Mouse (Mus musculus): Measurements from ENCODE around the gene Zbtb34.

The Zbtb34 gene

DNA sequence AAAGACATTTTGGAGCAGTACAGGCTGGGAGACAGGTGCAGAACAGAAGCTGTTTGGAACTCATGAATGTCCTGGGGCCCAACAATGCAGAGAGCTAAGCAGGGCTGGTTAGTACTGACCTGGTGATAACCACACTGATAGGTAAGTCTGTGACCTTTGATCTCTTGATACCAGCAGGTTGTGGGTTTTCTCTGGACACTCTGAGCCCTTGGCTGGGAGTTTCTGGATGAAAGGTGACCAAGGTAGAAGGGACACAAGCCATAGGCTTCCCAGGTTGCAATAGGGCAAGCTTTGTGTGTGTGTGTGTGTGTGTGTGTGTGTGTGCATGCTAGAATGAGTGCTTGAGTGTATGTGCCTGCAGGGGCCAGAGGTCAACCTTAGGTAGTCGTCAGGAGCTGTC, 15.7 kb upstream of the Zbtb34 start:
- CTCF ChIA-PET, result interaction anchor here (0.6 kb wide), 1 partner anchor 22 kb away, joined by 10 read pairs; the partner anchor contains the start of gene Zbtb43

DNA sequence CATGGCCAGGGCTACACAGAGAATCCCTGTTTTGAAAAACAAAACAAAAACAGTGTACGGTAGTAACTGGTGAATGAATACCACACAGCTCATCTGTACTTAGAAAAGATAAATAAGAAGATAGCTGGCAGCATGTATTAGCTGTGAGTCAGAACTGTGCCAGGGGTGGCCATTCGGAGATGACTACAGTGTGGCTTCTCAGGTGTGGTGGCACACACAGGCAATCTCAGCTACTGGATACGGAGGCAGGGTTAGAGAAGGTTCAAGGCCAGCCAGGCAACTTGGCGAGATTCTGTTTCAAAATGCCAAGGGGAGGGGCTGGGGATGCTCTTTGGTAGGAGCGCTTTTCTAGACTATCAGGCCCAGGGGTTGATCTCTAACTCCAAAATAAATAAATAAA, 14.6 kb upstream of the Zbtb34 start:
- CTCF ChIA-PET, result interaction anchor here (0.6 kb wide), 1 partner anchor 271 kb away, joined by 6 read pairs; no protein-coding TSS in a partner anchor

DNA sequence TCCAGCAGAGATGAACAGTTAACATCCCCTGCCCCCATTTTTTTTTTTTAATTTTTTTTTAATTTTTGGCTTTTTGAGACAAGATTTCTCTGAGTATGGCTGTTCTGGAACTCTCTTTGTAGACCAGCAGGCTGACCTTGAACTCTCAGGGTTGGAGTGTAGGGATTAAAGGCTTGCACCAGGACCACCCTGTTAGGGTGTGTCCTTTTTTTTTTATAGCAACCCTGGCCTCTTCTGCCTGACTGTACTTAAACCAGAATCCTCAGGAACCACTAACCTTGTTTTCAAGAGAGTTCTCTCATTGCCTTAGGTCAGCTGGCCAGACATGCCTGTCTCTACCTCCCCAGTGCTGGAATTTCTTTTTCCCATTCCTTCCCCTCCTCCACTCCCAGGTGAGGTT, 13.7 kb upstream of the Zbtb34 start:
- CTCF ChIA-PET, result no interaction called here

DNA sequence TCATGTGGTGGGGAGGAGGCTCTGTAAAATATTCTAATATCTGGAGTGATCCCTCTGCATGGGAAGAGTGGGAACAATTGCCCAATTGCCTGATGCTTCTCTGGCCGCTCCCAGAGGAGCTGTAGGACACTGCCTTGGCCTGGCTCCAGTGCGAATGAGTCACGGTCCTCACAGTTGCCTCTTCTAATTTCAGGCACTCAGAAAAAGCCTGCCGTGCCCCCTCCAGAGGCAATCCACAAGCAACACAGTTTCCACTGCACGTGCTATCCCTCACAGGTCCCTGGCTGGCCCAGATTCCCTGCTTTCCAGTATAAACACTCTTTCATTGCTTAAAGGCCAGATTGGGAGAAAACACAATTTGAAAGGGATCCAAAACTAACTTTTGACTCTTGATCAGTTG, 13.2 kb upstream of the Zbtb34 start:
- CTCF ChIA-PET, result no interaction called here

DNA sequence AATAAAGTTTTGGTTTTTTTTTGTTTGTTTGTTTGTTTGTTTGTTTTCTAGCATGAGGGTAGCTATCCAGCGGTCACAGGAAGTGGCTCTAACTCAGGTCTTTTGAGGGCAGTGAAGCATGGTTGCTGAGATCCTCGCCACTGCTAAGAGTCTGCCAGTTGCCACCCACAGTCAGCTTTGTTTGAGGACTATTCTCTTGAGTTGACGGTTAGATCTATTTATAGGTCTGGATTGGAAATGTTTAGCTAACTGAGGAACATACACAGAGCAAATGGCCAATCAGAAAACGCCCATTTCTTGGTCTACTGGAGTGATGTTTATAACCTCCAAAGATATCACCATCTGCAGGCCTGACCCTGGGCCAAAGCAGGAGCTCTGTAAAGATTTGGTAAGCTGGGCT, 11.6 kb upstream of the Zbtb34 start:
- CTCF ChIA-PET, result interaction anchor here (0.7 to 1.5 kb wide), 2 partner anchors 9 to 648 kb away, joined by 3 to 6 read pairs; no protein-coding TSS in a partner anchor

DNA sequence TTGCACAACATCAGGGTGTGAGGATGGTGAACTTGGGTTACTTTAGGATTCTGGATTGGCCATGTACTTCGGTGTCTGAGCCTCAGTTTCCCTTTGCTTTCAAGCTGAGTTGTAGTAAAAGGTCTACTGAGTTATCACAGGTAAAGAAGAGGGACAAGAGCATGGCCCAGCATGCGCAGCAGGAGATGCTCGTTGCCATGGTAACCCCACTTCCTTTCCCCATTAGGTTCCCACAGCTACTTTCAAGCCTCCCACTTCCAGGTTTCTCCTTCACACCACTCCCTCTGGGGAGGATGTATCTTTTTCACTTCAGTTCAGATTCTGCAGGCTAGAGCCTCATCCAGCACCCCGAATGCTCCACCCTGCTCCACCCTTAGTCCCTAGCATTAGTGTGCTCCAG, 9.8 kb upstream of the Zbtb34 start:
- CTCF ChIA-PET, result interaction anchor here (0.6 kb wide), 1 partner anchor 37 kb away, joined by 3 read pairs; no protein-coding TSS in a partner anchor

DNA sequence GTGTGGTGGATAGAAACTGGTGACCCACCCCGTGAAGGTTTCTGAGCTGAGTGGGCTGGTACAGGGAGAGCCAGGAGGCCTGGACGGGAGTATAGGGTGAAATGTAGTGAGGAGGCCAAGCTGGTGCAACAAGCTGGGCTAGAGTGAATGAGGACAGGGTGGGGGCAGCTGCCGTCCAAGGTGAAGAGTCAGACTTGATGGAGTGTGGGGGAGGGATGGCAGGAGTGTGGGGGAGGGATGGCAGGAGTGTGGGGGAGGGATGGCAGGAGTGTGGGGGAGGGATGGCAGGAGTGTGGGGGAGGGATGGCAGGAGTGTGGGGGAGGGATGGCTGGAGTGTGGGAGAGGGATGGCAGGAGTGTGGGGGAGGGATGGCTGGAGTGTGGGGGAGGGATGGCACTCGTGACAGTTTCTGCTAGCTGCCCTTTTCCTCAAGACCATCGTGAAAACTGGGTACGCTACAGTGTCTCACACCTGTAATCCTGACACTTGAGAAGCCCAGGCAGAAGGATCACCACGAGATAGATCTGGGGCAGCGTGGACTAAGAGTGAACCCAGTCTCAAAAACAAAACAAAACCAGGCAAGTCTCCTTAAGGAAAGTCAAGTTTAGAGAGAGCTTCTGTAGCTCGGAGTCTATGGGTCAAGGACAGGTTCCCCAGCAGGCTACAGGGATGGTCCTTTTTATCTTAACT, 9.0 kb upstream of the Zbtb34 start:
- CTCF ChIA-PET, result interaction anchor here (0.6 kb wide), 1 partner anchor 38 kb away, joined by 3 read pairs; no protein-coding TSS in a partner anchor

DNA sequence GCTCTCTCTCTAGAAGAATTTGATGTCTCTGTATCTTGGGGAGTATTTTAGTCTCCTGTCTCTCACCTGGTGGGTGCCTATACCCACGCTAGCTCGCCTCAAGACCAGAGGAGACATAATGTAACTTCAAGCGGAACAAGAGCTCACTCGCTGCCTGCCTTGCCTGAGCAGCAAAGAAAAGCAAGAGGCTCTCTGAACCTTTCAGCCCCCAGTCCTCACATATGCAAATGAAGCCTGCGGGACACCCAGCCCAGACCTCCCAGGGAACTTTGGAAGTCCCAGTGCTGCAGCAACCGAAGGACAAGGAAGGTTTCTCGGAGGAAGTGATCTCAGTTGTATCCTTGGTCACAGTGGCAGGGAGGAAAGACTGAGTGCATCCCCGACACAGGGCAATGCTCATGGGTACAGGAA, 8.4 kb upstream of the Zbtb34 start:
- CTCF ChIA-PET, result no interaction called here

DNA sequence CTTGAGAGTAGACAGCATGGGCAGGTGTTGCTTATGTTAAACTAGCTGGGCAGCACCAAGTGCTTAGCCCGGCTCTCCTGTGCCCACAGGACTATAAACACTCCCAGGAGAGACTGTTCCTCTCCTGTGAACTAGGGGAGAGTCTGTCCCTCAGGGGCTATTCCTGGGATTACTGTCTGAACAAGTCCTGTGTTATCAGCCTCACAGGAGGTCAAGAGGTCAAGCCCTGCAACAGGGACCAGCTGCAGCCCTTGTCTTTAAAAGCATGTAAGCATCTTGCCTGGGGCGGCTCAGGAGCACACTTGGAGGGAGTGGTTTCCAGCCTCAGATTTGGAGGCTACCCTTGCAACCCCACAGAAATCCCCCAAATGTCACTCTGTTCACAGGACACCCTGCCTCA, 7.3 kb upstream of the Zbtb34 start:
- CTCF ChIA-PET, result no interaction called here

DNA sequence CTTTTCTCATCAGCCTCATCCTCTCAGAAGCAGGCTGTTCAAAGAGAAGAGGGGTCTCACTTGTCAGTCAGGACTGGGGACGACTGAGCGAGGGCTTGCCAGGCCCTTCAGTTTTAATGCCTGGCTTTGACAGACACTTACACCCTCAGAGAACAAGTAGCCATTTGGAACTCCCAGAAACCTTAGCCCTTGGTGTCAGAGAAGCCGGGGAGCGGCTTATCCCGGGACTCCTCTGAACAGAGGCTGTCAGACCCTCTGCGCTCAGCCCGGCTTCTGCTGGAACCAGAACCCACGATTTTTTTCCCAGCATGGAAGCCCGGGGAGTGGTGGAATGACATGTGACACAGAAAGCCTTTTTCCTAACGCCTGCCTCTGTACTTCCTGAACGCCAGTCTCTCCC, 6.1 kb upstream of the Zbtb34 start:
- CTCF ChIA-PET, result no interaction called here

DNA sequence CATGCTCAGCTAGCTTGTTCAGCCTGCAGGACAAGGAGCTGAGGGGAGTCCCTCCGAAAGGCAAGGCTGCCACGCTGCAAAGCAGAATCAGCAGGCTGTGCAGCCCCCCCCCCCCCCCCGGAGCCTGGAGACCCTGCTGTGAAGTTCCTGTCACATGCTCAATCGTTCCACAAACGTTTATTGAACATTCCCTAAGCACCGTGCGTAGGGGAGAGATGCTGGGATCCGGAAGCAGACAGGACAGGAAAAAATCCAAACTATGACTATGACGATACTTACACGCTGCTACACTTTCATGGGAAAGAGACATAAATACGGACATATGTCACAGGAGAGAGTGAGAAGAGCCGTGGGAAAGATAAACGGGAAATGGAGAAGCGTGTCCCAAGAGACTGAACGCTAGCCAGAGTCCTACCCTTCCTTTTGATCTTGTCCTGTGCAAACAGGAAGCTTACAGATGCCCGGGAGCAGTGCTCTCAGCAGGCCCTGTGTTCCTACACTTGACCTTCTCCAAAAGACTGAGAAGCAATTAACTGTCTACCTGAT, 5.0 kb upstream of the Zbtb34 start:
- CTCF ChIA-PET, result no interaction called here

DNA sequence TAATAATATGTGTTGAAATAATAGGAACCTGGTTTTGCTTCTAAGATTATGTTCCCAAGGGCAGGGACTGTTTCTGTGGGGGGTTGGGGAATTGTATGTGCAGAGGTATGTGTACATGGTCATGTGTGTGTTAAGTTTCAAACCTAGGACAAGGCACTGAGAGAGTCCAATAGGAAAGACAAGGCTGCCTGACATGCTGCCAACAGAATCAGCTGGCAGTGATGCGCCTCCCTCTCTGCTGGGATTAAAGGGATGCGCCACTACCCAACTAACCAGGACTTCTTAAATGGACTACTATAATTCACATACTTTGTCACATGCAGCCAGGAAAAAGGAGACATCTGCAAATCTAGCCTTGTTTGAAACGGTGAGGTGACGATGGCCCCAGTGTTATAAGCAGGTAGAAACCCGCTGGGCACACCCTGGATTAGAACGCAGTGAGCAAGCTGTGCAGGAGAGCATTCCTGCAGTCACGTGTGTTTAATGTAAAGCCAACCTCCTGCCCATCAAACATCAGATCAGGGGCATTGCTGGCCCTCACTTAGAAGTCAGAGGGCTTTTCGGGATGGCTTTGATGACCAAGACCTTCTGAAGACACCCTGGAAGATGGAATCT, 4.0 kb upstream of the Zbtb34 start:
- CTCF ChIA-PET, result no interaction called here

DNA sequence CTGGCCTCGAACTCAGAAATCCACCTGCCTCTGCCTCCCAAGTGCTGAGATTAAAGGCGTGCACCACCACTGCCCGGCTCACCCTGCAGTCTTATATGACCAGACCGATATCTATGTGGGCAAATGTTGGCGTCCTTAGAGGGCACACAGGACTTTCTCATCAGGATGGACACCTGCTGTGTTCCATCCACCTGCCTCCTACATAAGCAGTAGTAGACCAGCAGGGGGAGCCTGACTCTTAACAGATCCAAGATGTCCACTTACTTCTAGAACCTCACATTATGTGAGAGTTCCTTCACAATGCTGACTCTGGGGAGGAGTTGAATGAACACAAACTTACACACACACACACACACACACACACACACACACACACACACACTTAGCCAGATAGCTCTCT, 1.8 kb upstream of the Zbtb34 start:
- CTCF ChIA-PET, result interaction anchor here (0.6 to 0.9 kb wide), 4 partner anchors 9 to 23 kb away, joined by 3 to 4 read pairs (median 3); no protein-coding TSS in a partner anchor

DNA sequence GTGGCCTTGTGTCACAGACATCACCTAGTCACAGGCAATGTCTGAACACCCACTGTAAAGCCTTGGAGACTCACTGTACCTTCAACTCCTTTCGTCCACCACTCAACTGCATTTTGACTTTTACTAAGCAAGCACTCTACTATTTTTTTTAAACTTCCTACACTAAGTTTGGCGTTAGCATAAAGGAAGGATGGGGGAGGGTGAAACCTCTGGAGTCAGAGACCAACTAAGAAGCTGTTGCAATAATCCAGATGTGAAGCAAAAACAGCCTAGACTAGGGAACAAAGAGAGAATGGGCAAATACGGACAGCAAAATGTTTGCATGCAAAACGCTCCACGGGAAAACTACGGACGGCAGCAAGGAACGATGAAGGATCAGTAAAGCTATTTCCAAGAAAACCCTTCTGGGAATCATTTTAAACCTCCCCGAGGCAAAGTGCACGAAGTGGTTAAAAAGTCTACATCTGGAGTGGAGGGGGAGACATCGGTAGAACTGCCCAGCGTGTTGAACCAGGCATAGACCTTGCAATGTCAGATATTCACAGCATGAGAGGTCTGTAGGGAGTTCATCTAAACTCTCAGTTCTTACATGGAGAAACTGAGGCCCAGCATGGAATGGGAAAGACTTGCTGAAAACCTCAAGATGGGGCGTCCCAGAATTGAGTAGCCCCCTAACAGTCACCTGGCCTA, 898 bp downstream of the Zbtb34 start:
- CTCF ChIA-PET, result no interaction called here

DNA sequence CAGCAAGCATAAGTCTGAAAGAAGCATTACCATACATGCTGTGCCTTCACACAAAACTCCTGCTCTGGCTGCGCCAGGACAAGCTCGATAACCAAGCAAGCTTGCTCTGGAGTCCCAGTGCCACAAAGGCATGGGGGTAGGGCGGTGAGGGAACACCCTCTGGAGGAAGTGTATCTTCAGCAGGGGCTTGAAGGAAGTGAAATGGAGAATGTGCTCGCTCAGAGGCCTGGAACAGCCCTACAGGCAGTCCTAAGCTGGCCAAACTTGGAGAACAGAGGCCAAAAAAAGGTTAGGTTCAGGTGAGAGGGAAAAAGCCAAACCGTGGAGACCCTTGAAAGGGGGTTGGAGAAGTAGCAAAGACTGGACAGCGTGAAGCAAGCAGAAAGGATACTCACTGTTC, 1.8 kb downstream of the Zbtb34 start:
- CTCF ChIA-PET, result no interaction called here

DNA sequence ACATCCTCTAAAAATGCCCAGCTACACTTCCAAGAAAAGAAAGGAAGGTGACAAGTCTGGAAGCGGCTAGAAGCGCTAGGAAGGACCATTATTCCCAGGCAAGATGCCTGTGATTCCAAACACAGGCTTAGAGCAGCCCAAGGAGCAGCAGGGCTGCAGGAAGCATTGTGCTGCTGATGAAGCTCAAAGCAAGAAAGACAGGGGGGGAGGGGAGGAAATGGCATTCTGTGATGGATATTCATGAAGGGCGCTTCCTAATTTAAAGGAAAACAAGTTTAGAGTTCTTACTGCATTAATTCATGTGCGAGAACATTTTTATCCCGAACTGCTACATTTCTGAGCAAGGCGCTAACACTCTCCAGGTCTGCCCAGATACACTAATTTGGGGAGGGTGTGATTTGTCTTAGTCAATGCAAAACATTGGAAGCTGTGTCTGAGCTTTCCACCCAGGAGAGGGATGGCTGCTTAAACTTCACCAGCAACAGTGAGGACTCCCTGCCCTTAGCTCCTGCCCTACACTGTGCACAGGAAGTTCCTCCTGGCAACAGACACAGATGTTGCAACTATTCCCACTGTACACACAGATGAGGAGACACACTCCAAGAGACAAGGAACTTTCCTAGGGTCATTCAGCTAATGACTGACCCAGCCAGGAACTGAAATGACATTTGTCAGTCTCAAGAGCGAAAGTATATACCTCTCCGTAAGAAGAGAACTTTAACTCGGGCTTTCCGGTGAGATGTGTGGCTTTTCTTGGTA, 4.3 kb downstream of the Zbtb34 start:
- CTCF ChIA-PET, result no interaction called here

DNA sequence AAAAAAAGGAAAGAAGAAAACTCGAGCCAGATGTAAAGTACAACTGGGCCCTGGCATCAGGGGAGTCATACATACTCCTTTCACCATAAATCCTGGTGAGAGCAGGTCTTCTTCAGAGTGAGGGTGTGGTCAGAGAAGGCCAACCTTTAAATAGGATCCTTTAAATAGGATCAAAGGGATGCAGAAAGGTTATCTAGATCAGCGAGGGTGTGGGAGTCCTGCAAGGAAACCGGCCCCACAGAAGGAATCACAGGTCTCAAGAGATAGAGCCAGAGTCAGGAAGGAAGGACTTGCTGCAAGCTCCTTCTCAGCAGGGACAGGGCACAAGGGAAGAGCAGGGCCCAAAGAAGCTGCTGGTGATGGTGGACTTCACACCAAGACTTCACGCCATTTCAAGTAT, 13.7 kb downstream of the Zbtb34 start:
- CTCF ChIA-PET, result interaction anchor here (0.6 kb wide), 1 partner anchor 848 kb away, joined by 3 read pairs; no protein-coding TSS in a partner anchor

DNA sequence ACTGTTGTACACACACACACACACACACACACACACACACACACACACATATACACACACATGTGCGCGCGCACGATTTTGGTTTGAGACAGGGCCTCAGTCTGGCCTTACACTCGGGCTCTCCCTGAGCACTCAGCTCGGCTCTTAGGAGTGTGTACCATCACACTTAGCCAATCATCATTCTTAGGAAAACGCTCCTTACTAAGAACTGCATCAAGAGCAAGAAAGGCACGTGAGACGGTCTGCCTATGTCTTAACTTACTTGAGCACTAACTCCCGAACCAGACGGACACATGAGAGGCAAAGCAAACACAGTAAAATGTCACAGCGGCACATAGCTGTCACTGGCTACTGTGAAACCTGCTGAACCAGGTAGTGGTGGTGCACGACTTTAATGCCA, 17.1 kb downstream of the Zbtb34 start:
- CTCF ChIA-PET, result no interaction called here

DNA sequence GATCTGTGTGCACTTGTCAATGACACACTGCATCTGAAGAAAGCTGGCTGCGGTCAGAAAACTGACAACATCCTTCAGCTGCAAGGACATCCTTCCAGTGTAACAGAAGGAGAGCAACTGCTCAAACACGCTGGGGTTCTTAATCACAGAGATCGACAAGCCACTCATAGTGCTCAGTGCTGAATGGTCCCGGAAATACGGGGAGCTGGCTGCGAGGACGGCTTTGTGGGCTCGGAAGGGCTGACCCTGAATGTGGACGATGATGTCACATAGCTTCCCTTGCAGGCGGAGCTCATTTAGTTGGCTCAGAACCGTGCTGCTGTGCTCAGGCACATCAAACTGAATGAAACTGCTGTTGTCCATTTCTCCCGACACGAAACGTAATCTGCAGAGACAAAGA, 19.0 kb downstream of the Zbtb34 start:
- CTCF ChIA-PET, result no interaction called here

DNA sequence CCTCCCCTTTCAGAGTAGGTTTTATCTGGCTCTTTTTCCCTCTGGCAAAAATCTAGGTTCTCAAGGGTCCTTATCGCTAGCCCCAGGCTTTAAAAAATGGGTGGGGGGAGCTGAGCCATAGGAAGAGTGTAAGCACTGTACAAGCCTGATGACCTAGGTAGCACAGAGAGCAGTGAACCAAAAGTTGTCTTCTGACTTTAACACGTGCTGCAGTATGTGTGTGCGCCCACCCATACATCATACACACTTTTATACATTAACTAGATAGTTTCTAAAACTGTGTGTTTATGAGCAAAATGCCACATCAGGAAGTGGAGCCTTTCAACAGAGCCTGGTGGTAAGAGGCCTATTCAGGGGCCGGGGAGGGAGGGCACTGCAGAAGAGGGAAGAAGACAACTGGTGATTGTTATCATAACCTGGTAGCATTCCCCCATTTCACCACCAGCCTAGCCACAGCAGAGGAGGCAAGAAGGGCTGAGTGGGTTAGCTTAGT, 27.6 kb downstream of the Zbtb34 start:
- CTCF ChIA-PET, result no interaction called here

DNA sequence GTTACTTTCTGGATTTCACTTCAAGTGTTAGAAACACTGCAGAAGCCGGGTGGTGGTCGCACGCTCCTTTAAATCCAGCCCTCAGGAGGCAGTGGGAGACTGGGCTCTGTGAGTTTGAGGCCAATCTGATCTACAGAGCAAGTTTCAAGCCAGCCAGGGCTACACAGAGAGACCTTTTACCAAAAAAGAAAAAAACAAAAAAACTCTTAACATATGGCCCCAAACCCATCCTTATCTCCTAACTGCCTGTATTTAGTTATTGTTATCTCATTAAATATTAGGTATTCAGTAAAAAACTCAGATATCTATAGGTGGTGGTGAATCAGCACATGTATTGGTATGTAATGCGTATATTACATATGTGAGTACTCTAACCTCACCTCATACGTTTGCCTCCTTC, 28.5 kb downstream of the Zbtb34 start:
- CTCF ChIA-PET, result no interaction called here

DNA sequence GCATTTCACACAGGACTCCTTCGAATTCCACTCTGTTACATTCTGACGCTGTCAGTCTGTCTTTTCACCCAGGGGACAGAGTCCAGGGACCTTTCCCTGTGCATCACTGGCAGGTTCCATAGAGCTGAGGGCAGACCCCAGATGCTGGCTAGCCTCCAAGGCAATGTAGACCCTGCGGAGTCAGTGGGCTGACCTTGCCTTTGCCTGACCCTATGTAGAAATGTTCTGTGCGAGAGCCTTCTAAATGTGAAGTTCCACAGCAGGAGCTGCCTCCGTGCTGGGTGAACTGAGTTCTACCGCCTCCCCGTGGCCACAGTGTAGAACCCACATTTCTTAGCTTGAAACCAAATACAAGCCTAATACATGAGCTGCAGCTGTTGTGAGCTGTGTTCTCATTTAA, 28.9 kb downstream of the Zbtb34 start:
- CTCF ChIA-PET, result no interaction called here

Measured in spleen, embryonic (tissue).